Mouse (Mus musculus) heart, postnatal 36 days (tissue): ENCODE data around the gene Brd2. TPM values are rescaled to one million over a fixed set of nuclear protein-coding genes. Genes with fewer than 3 reads are reported as not detected.

Experiments
- DNase-seq, 2 experiments: peaks; one replicate each; pipeline ENCODE4 v3.0.0; 2021 to 2022
- intact Hi-C: fragments of 180-260 bp; cut with DNase I; formaldehyde crosslinking; loops from one replicate; pipeline ENCODE4 v1.15.1; 2025
- total RNA-seq, 2 experiments: library from RNA; stranded (reverse); gene quantifications; 2 replicates each; pipeline ENCODE4 v1.2.3; 2021

Gene Brd2
- total RNA-seq, 2 experiments from 2014 or later: 80.5 to 87.0 TPM

GRCm38 (mm10) chr17:34118113-34118872 lies 4.1 kb downstream of the Brd2 start:
- intact Hi-C loops: loop anchor here (5.0 kb wide), 1 partner anchor 86 kb away; the partner anchor contains the start of genes Rxrb and Slc39a7
- DNase-seq: peak; percentile 61 to 63

- intact Hi-C loops: loop anchor here (5.0 kb wide), 1 partner anchor 85 kb away; the partner anchor contains the start of genes Rxrb and Slc39a7
- DNase-seq: no peak
These were observed 4.9 kb downstream of the Brd2 start for GRCm38 (mm10) chr17:34117421-34118112.

GRCm38 (mm10) chr17:34116736-34117370 lies 5.6 kb downstream of the Brd2 start:
- intact Hi-C loops: loop anchor here (5.0 kb wide), 1 partner anchor 85 kb away; the partner anchor contains the start of genes Rxrb and Slc39a7
- peak in 1 of 2 experiments; percentile 46 for DNase-seq

GRCm38 (mm10) chr17:34114114-34114513 lies 8.3 kb downstream of the Brd2 start:
- no peak for DNase-seq
- intact Hi-C loops: no loop called here

GRCm38 (mm10) chr17:34110309-34110708 lies 12.1 kb downstream of the Brd2 start:
- no peak for DNase-seq
- intact Hi-C loops: no loop called here

- no peak for DNase-seq
- intact Hi-C loops: loop anchor here (5.0 kb wide), 1 partner anchor 38 kb away; no protein-coding TSS in a partner anchor
These were observed 12.6 kb downstream of the Brd2 start for GRCm38 (mm10) chr17:34109806-34110195.

- intact Hi-C loops: loop anchor here (5.0 kb wide), 1 partner anchor 38 kb away; no protein-coding TSS in a partner anchor
- DNase-seq: no peak
These were observed 13.2 kb downstream of the Brd2 start for GRCm38 (mm10) chr17:34109038-34109805.

- no peak for DNase-seq
- intact Hi-C loops: loop anchor here (5.0 kb wide), 1 partner anchor 39 kb away; no protein-coding TSS in a partner anchor
These were observed 14.0 kb downstream of the Brd2 start for GRCm38 (mm10) chr17:34108460-34108859.

- no peak for DNase-seq
- intact Hi-C loops: loop anchor here (5.0 kb wide), 1 partner anchor 40 kb away; no protein-coding TSS in a partner anchor
These were observed 15.1 kb downstream of the Brd2 start for GRCm38 (mm10) chr17:34107109-34107867.

GRCm38 (mm10) chr17:34106555-34106954 lies 15.9 kb downstream of the Brd2 start:
- no peak for DNase-seq
- intact Hi-C loops: loop anchor here (5.0 kb wide), 1 partner anchor 41 kb away; no protein-coding TSS in a partner anchor

- DNase-seq: no peak
- intact Hi-C loops: loop anchor here (5.0 kb wide), 2 partner anchors 42 to 132 kb away; partner anchors contain the start of gene H2-Ob
These were observed 17.6 kb downstream of the Brd2 start for GRCm38 (mm10) chr17:34104804-34105203.

GRCm38 (mm10) chr17:34102831-34103230 lies 19.6 kb downstream of the Brd2 start:
- intact Hi-C loops: loop anchor here (5.0 kb wide), 1 partner anchor 134 kb away; the partner anchor contains the start of gene H2-Ob
- DNase-seq: no peak

GRCm38 (mm10) chr17:34101604-34102032 lies 20.8 kb downstream of the Brd2 start:
- DNase-seq: peak; percentile 92 to 97
- intact Hi-C loops: loop anchor here (1.0 to 5.0 kb wide), 3 partner anchors 34 to 136 kb away; partner anchors contain the start of gene H2-Ob

- intact Hi-C loops: loop anchor here (1.0 to 5.0 kb wide), 3 partner anchors 34 to 136 kb away; partner anchors contain the start of gene H2-Ob
- DNase-seq: no peak
These were observed 21.2 kb downstream of the Brd2 start for GRCm38 (mm10) chr17:34101185-34101584.

GRCm38 (mm10) chr17:34099531-34099930 lies 22.9 kb downstream of the Brd2 start:
- DNase-seq: no peak
- intact Hi-C loops: no loop called here

- no peak for DNase-seq
- intact Hi-C loops: no loop called here
These were observed 23.5 kb downstream of the Brd2 start for GRCm38 (mm10) chr17:34098709-34099479.

- intact Hi-C loops: no loop called here
- no peak for DNase-seq
These were observed 25.2 kb downstream of the Brd2 start for GRCm38 (mm10) chr17:34097272-34097671.

GRCm38 (mm10) chr17:34096497-34097010 lies 25.9 kb downstream of the Brd2 start:
- intact Hi-C loops: no loop called here
- DNase-seq: no peak
